Mouse (Mus musculus): ENCODE results near the gene Nrf1.

DNA sequence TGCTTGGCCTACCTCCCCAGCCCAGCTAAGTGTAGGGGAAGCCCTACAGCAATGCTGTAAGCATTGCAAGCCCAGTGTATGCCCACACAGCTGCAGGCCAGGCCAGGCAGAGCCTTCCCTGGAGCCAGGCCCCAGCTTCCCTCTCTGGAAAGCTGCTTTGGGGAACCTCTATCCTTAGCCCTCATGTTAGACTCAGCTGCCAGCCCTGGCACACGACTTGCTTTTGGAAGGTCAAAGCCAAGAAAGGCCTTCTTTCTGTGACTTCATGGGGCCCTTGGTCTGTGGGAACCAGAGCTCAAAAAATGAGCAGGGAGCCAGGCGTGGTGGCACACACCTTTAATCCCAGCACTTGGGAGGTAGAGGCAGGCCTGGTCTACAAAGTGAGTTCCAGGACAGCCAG is 113.8 kb downstream of the Nrf1 start:
- TF ChIP-seq POLR2A (IDR thresholded peaks at IDR 0.05; ENCODE audit: extremely low read depth, insufficient read depth, low read length) (no peak), CTCF (IDR thresholded peaks at IDR 0.05; ENCODE audit: extremely low read depth, insufficient read depth, low read length) (no peak)
